Mouse (Mus musculus): ENCODE measurements around the gene Dst.

DNA sequence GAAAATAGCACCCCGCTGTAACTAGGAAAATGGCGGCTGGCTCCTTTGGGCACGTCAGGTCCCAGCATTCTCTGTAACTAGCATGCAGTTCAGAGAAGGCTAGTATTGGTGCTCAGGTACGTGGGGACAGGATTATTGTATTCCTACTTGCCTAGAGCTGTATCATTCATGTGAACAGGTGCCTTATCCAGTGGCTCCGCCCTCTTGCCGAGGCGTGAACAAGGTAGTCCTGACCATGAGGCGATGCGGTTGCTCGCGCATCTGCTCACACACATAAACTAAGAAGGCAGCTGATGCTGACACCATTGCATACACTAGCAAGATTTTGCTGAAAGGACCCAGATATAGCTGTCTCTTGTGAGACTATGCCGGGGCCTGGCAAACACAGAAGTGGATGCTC, 401.4 kb downstream of the Dst start:
- no peak for TF ChIP-seq MAX (IDR thresholded peaks at IDR 0.05; ENCODE audit: low read length)
- TF ChIP-seq E2F4 (IDR thresholded peaks at IDR 0.05; ENCODE audit: insufficient replicate concordance, low read depth, low read length) = no peak
- TF ChIP-seq POLR2AphosphoS2 (IDR thresholded peaks at IDR 0.05; ENCODE audit: low read depth, low read length) = no peak
- no peak for TF ChIP-seq MEF2A (IDR thresholded peaks at IDR 0.05; ENCODE audit: borderline replicate concordance, low read depth, low read length)
- TF ChIP-seq EP300 (IDR thresholded peaks at IDR 0.05; ENCODE audit: low read length) = no peak
- no peak for TF ChIP-seq CTCF (conservative IDR thresholded peaks at IDR 0.05 in 1 of 2, IDR thresholded peaks at IDR 0.05 in 1 of 2; ENCODE audit: low read depth in 2 of 2, low read length in 2 of 2)
- TF ChIP-seq NELFE (IDR thresholded peaks at IDR 0.05; ENCODE audit: low read depth, low read length) = no peak
- no peak for TF ChIP-seq MYC (IDR thresholded peaks at IDR 0.05; ENCODE audit: low read depth, low read length)
- no peak for TF ChIP-seq ZC3H11A (IDR thresholded peaks at IDR 0.05; ENCODE audit: low read depth, low read length)
